Mouse (Mus musculus) embryonic facial prominence, embryonic 12.5 days (tissue): Measurements from ENCODE around the gene L3mbtl1. TPM values are rescaled to one million over a fixed set of nuclear protein-coding genes. Genes with fewer than 3 reads are reported as not detected.

Experiments
- ATAC-seq: fragments of 200-750 bp; cut with Nextera tagmentation; 2 replicates; pipeline ENCODE4 v1.8.0; 2017; ENCODE audit not compliant: insufficient number of reproducible peaks, insufficient read depth, low FRiP score, low TSS enrichment
- H3K27ac ChIP-seq: fragments of 300-500 bp; sonication (generic); 2 replicates; pipeline ENCODE4 v1.5.1; 2016; ENCODE audit warnings: mild to moderate bottlenecking
- H3K27me3 ChIP-seq: fragments of 300-500 bp; sonication (generic); 2 replicates; pipeline ENCODE4 v1.6.1; 2016; ENCODE audit warnings: mild to moderate bottlenecking, moderate library complexity
- H3K36me3 ChIP-seq: fragments of 300-500 bp; sonication (generic); 2 replicates; pipeline ENCODE4 v1.6.1; 2016; ENCODE audit warnings: mild to moderate bottlenecking
- H3K4me1 ChIP-seq: fragments of 300-500 bp; sonication (generic); 2 replicates; pipeline ENCODE4 v1.6.1; 2016
- H3K4me2 ChIP-seq: fragments of 300-500 bp; sonication (generic); replicated peaks from 2 replicates; pipeline ENCODE4 v1.6.1; 2016; ENCODE audit warnings: mild to moderate bottlenecking, moderate library complexity
- H3K4me3 ChIP-seq: fragments of 300-500 bp; sonication (generic); 2 replicates; pipeline ENCODE4 v1.5.1; 2016; ENCODE audit warnings: mild to moderate bottlenecking
- H3K9ac ChIP-seq: fragments of 300-500 bp; sonication (generic); 2 replicates; pipeline ENCODE4 v1.6.1; 2016; ENCODE audit warnings: mild to moderate bottlenecking, moderate library complexity
- H3K9me3 ChIP-seq: fragments of 300-500 bp; sonication (generic); 2 replicates; pipeline ENCODE4 v1.6.1; 2016; ENCODE audit warnings: mild to moderate bottlenecking, moderate library complexity
- WGBS: fragments of 180-500 bp; shearing (Covaris S2); methylation state at CpG from one replicate; pipeline ENCODE4 v1.1.7; 2016; 5-methylcytosine and 5-hydroxymethylcytosine counted together
- polyA plus RNA-seq: library from polyadenylated mRNA; unstranded; fragments of >200 nt; fragmentation: Nextera tagmentation; extraction: Ambion mirVana; gene quantifications from 2 replicates; pipeline ENCODE4 v1.2.1, GENCODE M21; 2016

The L3mbtl1 gene
- polyA plus RNA-seq, 1 experiment from 2014 or later, result 0.17 TPM

DNA sequence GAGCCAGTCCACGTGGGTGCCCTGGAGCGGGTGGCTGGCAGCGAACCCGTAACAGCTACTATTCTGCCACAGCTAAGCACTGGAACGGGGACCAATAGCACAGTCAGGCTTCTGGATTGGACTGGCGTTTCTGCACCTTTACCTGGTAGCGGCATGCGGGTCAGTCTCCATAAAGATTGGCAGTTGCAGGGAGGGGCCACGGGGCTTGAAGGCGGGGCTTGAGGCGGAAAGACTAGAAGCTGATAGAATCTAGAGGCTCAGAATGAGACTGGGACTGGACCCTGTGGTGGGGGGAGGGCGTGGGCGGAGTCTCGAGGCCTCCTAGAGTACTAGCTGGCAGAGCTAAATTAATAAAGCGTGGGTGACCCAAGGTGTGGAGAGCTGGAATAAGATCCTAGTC is 4.5 kb downstream of the L3mbtl1 start:
- Histone ChIP-seq H3K27me3 (peaks cover 18% of the 10 kb centered on the region), H3K9me3 (no peaks in the 10 kb centered on the region), H3K4me2 (peak overlapping the region; percentile 45), H3K36me3 (no peaks in the 10 kb centered on the region), H3K9ac (no peak overlapping the region), H3K4me1 (peaks cover 7% of the 10 kb centered on the region), H3K4me3 (peak overlapping the region; percentile 16), H3K27ac (no peak overlapping the region)
- 29% methylated on average over 15 of the region's 15 CpGs for WGBS
- ATAC-seq, result no peak

DNA sequence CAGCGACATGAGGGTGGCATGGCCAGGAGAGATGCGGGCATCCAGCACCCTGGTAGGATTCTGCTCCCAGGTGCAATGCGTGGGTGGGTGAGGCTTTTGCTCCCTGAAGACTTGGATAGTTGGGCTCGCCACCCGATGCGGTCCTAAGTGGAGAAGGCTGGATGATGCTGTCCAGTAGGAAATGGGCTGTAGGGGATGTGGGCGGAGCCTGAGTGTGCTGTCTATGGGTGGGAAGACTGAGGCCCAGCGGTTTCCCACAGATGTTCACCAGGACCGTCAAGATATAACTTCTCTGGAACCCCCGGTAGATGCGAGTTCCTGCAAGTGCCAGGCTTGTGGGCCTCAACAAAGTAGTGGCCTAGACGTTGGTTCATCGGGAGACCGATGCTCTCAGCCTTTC is 4.9 kb downstream of the L3mbtl1 start:
- Histone ChIP-seq H3K4me1 (peaks cover 7% of the 10 kb centered on the region), H3K4me3 (peak overlapping the region; percentile 16), H3K4me2 (peak overlapping the region; percentile 45), H3K27ac (no peak overlapping the region), H3K36me3 (no peaks in the 10 kb centered on the region), H3K9ac (no peak overlapping the region), H3K9me3 (no peaks in the 10 kb centered on the region), H3K27me3 (peaks cover 18% of the 10 kb centered on the region)
- ATAC-seq, result 0 out of 2 replicates have a peak, but pooled peaks have one; percentile 13
- WGBS, result 56% methylated on average over 14 of the region's 14 CpGs

DNA sequence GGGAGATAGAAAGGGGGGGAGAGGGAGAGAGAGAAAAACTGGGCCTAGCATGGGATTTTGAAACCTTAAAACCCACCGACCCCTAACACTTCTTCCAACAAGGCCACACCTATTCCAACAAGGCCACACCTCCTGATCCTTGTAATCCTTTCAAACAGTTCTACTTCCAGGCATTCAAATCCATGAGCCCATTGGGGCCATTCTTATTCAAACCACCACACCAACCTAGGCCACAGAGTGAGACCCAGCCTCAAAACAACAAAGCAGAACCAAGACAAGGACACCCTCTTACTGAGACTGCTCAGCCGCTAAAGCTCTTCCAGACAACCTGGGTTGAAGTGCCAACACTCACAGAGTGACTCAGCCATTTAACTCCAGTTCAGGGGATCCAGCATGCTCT is 7.5 kb downstream of the L3mbtl1 start:
- no peak for ATAC-seq
- no peak overlapping the region for H3K4me2 ChIP-seq
- H3K4me3 ChIP-seq, result no peak overlapping the region
- H3K36me3 ChIP-seq, result no peaks in the 10 kb centered on the region
- no peak overlapping the region for H3K27ac ChIP-seq
- H3K27me3 ChIP-seq, result 0 out of 2 replicates have a peak, but pooled peaks cover 4% of the 10 kb centered on the region
- H3K9ac ChIP-seq, result no peak overlapping the region
- WGBS, result 89% methylated on average over 2 of the region's 2 CpGs
- no peaks in the 10 kb centered on the region for H3K9me3 ChIP-seq
- H3K4me1 ChIP-seq, result peaks cover 4% of the 10 kb centered on the region

DNA sequence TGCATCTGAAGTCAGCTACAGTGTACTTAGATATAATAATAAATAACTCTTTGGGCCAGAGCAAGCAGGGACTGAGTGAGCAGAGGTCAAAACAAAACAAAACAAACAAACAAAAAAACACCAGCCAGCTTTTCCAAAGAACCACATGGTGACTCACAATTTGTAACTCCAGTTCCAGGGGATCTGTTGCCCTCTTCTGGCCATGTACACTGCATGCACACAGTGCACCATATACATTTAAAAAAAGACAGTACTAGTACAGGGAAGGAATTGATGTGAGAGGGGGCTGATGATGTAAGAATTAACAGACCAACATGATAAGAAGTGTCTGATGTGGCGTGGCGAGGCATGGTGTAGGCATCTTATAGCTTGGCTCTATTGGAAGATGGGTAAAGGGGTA is 13.6 kb downstream of the L3mbtl1 start:
- Histone ChIP-seq H3K36me3 (no peaks in the 10 kb centered on the region), H3K4me3 (no peak overlapping the region), H3K27me3 (no peaks in the 10 kb centered on the region), H3K9ac (no peak overlapping the region), H3K9me3 (no peaks in the 10 kb centered on the region), H3K4me2 (no peak overlapping the region), H3K27ac (no peak overlapping the region), H3K4me1 (no peaks in the 10 kb centered on the region)
- 94% methylated on average over 2 of the region's 2 CpGs for WGBS
- no peak for ATAC-seq

DNA sequence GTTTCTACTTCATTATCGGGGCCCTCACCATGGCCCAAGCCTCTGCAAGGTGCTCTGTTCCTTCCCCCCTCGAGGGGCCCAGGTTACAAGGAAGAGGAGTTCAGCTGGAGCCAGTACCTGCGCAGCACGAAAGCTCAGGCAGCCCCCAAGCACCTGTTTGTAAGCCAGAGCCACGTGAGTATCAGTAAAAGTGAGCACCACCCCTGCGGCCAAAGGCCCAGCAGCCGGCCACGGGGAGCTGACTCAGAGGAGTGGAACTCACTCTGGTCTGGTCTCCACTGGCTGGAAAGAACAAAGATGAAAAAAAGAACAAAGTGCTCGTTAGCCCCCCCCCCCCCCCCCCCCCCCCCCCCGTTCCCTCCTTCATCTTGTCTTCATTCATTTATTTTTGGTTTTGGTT is 18.0 kb downstream of the L3mbtl1 start:
- Histone ChIP-seq H3K27ac (no peak overlapping the region), H3K4me3 (no peak overlapping the region), H3K4me2 (no peak overlapping the region), H3K4me1 (no peaks in the 10 kb centered on the region), H3K36me3 (no peaks in the 10 kb centered on the region), H3K9ac (no peak overlapping the region), H3K27me3 (no peaks in the 10 kb centered on the region), H3K9me3 (no peaks in the 10 kb centered on the region)
- ATAC-seq, result no peak
- WGBS, result 72% methylated on average over 8 of the region's 10 CpGs

DNA sequence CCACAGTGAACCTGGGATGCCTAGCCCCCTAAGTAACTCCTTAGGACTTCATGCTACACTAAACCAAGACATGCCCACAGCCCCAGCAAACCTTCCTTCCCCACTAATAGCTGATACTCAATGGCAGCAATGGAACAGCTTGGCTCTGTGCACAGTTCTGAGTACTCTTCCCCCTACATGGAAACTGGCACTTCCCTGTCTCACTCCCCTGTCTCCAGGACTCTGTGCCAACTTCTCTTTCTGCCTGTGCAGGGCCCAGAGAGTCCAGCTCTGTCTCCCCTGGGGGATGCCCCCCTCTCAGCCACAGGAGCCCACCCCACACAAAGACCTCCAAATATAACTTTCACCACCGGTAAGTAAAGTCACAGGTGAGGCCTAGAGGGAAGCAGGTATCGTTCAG is 23.5 kb downstream of the L3mbtl1 start:
- Histone ChIP-seq H3K9me3 (no peaks in the 10 kb centered on the region), H3K4me3 (no peak overlapping the region), H3K27me3 (no peaks in the 10 kb centered on the region), H3K9ac (no peak overlapping the region), H3K4me1 (no peaks in the 10 kb centered on the region), H3K27ac (no peak overlapping the region), H3K4me2 (no peak overlapping the region), H3K36me3 (no peaks in the 10 kb centered on the region)
- no peak for ATAC-seq
- WGBS, result 88% methylated on average over 2 of the region's 2 CpGs

DNA sequence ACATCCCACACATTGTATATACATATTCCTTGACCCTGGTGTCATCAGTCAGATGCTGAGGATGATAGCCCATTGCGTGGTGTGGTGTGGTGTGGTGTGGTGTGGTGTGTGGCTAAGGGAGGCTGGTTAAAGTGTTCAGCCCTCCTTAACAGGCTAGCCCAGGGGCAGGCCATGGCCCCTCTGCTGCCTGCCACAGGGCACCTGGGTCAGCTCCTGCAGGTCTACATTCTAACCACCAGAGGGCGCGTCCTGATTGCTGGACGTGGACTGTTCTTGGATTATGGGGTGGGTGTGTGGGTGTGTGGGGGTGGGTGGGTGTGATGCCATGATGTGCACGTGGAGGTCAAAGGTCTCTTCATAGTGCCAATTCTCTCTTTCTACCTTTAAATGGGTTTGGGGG is 25.1 kb downstream of the L3mbtl1 start:
- Histone ChIP-seq H3K36me3 (no peaks in the 10 kb centered on the region), H3K27ac (no peak overlapping the region), H3K4me1 (peaks cover 2% of the 10 kb centered on the region), H3K9me3 (no peaks in the 10 kb centered on the region), H3K9ac (no peak overlapping the region), H3K4me3 (no peak overlapping the region), H3K27me3 (no peaks in the 10 kb centered on the region), H3K4me2 (no peak overlapping the region)
- ATAC-seq, result no peak
- WGBS, result 10% methylated on average over 5 of the region's 5 CpGs

DNA sequence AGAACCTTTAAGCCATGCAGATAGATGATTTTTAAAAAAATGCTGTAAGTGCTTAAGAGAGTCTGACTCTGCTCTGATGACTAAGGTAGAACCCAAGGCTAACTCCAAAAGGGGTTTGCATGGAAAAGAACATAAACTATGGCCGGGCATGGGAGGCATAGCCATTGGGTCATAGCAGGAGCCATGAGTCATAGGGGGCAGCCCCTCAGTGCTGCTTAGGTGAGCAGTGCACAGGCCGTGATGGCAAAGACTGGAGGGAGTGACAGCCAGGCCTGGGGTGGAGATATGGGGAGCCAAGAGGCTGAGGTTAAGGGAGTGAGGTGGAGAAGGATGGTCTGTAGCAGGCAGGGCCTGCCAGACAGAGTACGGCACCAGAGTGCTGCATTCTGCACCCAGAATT is 25.8 kb downstream of the L3mbtl1 start:
- H3K4me1 ChIP-seq, result peaks cover 10% of the 10 kb centered on the region
- H3K27ac ChIP-seq, result no peak overlapping the region
- no peak overlapping the region for H3K9ac ChIP-seq
- H3K36me3 ChIP-seq, result no peaks in the 10 kb centered on the region
- no peak overlapping the region for H3K4me2 ChIP-seq
- WGBS, result 76% methylated on average over 3 of the region's 3 CpGs
- no peaks in the 10 kb centered on the region for H3K27me3 ChIP-seq
- ATAC-seq, result no peak
- no peaks in the 10 kb centered on the region for H3K9me3 ChIP-seq
- no peak overlapping the region for H3K4me3 ChIP-seq

DNA sequence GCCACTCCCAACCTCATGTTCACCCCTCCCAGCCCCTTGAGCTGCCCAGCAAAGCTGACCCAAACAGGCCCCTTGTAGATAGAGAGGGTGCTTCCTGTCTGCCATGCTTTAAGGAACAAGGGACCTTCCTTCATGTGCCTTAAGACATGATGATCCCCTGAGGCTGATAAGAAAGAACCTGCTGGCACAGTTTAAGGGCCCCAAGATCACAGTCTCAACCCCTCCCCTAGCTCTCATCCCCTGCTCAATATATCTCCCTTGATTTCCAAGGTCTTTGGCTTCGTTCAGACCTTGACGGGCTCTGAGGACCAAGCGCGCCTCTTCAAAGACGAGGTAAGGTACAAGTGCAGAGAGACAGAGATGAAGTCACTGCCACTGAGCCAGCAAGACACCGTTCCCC is 27.6 kb downstream of the L3mbtl1 start:
- H3K4me3 ChIP-seq, result no peak overlapping the region
- H3K9me3 ChIP-seq, result no peaks in the 10 kb centered on the region
- H3K4me1 ChIP-seq, result peaks cover 10% of the 10 kb centered on the region
- ATAC-seq, result no peak
- H3K36me3 ChIP-seq, result no peaks in the 10 kb centered on the region
- 83% methylated on average over 6 of the region's 6 CpGs for WGBS
- no peak overlapping the region for H3K9ac ChIP-seq
- no peaks in the 10 kb centered on the region for H3K27me3 ChIP-seq
- H3K4me2 ChIP-seq, result no peak overlapping the region
- H3K27ac ChIP-seq, result no peak overlapping the region

DNA sequence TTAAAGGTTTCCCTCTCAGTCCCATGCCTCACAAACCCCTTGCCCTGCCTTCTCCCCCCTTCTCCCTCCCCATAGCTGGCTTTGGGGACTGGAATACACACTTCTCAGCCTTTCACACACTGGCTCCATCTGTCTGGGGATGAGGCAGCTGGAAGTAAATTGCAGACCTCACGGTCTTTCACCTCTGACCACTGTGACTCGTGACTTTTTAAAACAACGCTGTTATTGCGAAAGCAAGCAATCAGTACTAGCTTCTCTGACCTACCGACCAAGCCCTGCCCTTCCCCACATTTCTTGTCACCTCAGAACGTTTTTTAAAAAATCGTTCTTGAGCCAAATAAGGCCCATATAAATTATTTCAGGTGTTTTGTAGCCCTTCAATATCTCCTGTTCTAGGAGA is 29.5 kb downstream of the L3mbtl1 start:
- no peak for ATAC-seq
- H3K4me3 ChIP-seq, result no peak overlapping the region
- H3K27ac ChIP-seq, result no peak overlapping the region
- WGBS, result 48% methylated on average over 7 of the region's 7 CpGs
- no peaks in the 10 kb centered on the region for H3K9me3 ChIP-seq
- peaks cover 10% of the 10 kb centered on the region for H3K4me1 ChIP-seq
- no peak overlapping the region for H3K4me2 ChIP-seq
- no peak overlapping the region for H3K9ac ChIP-seq
- H3K27me3 ChIP-seq, result no peaks in the 10 kb centered on the region
- no peaks in the 10 kb centered on the region for H3K36me3 ChIP-seq

DNA sequence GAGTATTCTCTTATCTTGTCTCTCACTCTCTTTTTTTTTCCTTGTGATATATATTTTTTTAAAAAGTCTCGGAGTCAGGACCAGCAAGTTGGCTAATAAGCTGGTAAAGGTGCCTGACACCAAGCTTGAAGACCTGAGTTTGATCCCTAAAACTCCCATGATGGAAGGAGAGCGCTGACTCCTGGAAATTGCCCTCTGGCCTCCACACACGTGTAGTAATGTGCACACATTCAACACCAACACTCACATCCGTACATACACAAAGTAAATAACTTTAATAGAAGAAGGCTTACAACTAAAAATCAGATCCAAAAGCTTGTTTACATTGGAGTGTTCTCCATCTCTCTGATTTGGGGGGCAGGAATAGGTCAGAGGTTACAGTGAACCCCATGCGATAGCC is 29.9 kb downstream of the L3mbtl1 start:
- no peak overlapping the region for H3K4me2 ChIP-seq
- H3K9ac ChIP-seq, result no peak overlapping the region
- no peak overlapping the region for H3K27ac ChIP-seq
- 58% methylated on average over 5 of the region's 5 CpGs for WGBS
- no peaks in the 10 kb centered on the region for H3K27me3 ChIP-seq
- no peaks in the 10 kb centered on the region for H3K9me3 ChIP-seq
- H3K4me3 ChIP-seq, result no peak overlapping the region
- no peak for ATAC-seq
- peaks cover 10% of the 10 kb centered on the region for H3K4me1 ChIP-seq
- no peaks in the 10 kb centered on the region for H3K36me3 ChIP-seq

DNA sequence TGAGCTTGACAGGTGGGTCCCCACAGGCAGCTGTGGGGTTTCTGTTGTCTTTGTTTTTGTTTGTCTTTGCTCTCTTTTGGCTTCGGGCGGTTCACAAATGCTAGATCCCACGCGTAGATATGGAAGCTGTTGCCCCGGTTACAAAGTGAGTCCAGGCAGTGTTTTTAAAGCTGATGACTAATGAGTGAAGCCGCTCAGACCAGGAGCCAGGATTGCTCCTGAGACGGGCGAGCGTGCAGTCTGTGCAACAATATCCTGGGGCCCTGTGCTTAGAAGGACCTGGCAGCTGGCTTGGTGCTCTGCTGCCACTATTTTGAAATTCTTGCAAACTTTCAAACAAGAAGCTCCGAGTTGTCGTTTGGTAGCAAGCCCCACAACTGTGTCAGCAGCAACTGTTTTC is 30.4 kb downstream of the L3mbtl1 start:
- Histone ChIP-seq H3K9me3 (no peaks in the 10 kb centered on the region), H3K27ac (peak overlapping the region; percentile 41; the same call in 1 of the 2 replicates), H3K36me3 (no peaks in the 10 kb centered on the region), H3K9ac (no peak overlapping the region), H3K27me3 (no peaks in the 10 kb centered on the region), H3K4me1 (peaks cover 10% of the 10 kb centered on the region), H3K4me3 (no peak overlapping the region), H3K4me2 (no peak overlapping the region)
- 24% methylated on average over 11 of the region's 11 CpGs for WGBS
- no peak for ATAC-seq
